Mouse (Mus musculus) embryonic facial prominence, embryonic 11.5 days (tissue): ENCODE measurements around the gene Ecsit. TPM values are rescaled to one million over a fixed set of nuclear protein-coding genes. Genes with fewer than 3 reads are reported as not detected.
A peak's percentile ranks its signal among the peaks of the same experiment; 100 is the strongest.

Experiments used
- ATAC-seq: fragments of 200-750 bp; cut with Nextera tagmentation; replicated peaks from 2 replicates; pipeline ENCODE4 v1.8.0; 2017; ENCODE audit warnings: low read depth; ENCODE audit not compliant: insufficient number of reproducible peaks, low FRiP score, low TSS enrichment
- DNase-seq: peaks from one replicate; pipeline ENCODE4 v3.0.0-alpha.2; 2015; ENCODE audit warnings: low spot score
- H3K27ac ChIP-seq: fragments of 300-500 bp; sonication (generic); replicated peaks from 2 replicates; pipeline ENCODE4 v1.5.1; 2014; ENCODE audit warnings: mild to moderate bottlenecking, low read depth, low read length, control low read depth
- H3K27me3 ChIP-seq: fragments of 300-500 bp; sonication (generic); 2 replicates; pipeline ENCODE4 v1.6.1; 2014; ENCODE audit warnings: mild to moderate bottlenecking, low read length, moderate library complexity, mixed read lengths; ENCODE audit not compliant: control insufficient read depth, insufficient read depth
- H3K36me3 ChIP-seq: fragments of 300-500 bp; sonication (generic); replicated peaks from 2 replicates; pipeline ENCODE4 v1.6.1; 2014; ENCODE audit warnings: low read depth, mild to moderate bottlenecking, low read length, moderate library complexity, mixed read lengths; ENCODE audit not compliant: control insufficient read depth, insufficient read depth
- H3K4me1 ChIP-seq: fragments of 300-500 bp; sonication (generic); 2 replicates; pipeline ENCODE4 v1.6.1; 2014; ENCODE audit warnings: low read length, mixed read lengths; ENCODE audit not compliant: control insufficient read depth, insufficient read depth
- H3K4me2 ChIP-seq: fragments of 300-500 bp; sonication (generic); 2 replicates; pipeline ENCODE4 v1.6.1; 2014; ENCODE audit warnings: low read depth, mild to moderate bottlenecking, control low read depth, low read length, moderate library complexity
- H3K4me3 ChIP-seq: fragments of 300-500 bp; sonication (generic); 2 replicates; pipeline ENCODE4 v1.5.1; 2014; ENCODE audit warnings: low read depth, low read length, control low read depth
- H3K9ac ChIP-seq: fragments of 300-500 bp; sonication (generic); replicated peaks from 2 replicates; pipeline ENCODE4 v1.6.1; 2014; ENCODE audit warnings: mild to moderate bottlenecking, control low read depth, low read length
- H3K9me3 ChIP-seq: fragments of 300-500 bp; sonication (generic); replicated peaks from 2 replicates; pipeline ENCODE4 v1.6.1; 2016; ENCODE audit warnings: mild to moderate bottlenecking, low read length, inconsistent platforms, mixed read lengths; ENCODE audit not compliant: control insufficient read depth
- WGBS: fragments of 180-500 bp; shearing (Covaris S2); extraction: QIAGEN DNeasy Blood & Tissue Kit; methylation state at CpG from one replicate; pipeline ENCODE4 v1.1.7; 2014; 5-methylcytosine and 5-hydroxymethylcytosine counted together
- polyA plus RNA-seq: library from polyadenylated mRNA; unstranded; fragments of >200 nt; fragmentation: Nextera tagmentation; extraction: Ambion mirVana; gene quantifications from 2 replicates; pipeline ENCODE4 v1.2.1, GENCODE M21; 2014

The Ecsit gene
- polyA plus RNA-seq, 1 experiment from 2014 or later: 26.6 TPM

GRCm38 (mm10) chr9:22122005-22122404 is 36.8 kb upstream of the Ecsit start:
- H3K27me3 ChIP-seq: no peaks in the 10 kb centered on the region
- no peak overlapping the region for H3K4me3 ChIP-seq
- H3K27ac ChIP-seq: no peak overlapping the region
- no peak for ATAC-seq
- no peaks in the 10 kb centered on the region for H3K4me1 ChIP-seq
- H3K4me2 ChIP-seq: no peak overlapping the region
- no peaks in the 10 kb centered on the region for H3K36me3 ChIP-seq
- DNase-seq: no peak
- H3K9ac ChIP-seq: no peak overlapping the region
- WGBS: 88% methylated on average over 3 of the region's 3 CpGs
- no peaks in the 10 kb centered on the region for H3K9me3 ChIP-seq

GRCm38 (mm10) chr9:22121545-22121944 is 36.3 kb upstream of the Ecsit start:
- H3K4me2 ChIP-seq: no peak overlapping the region
- DNase-seq (no peak), ATAC-seq (no peak)

GRCm38 (mm10) chr9:22119543-22119942 is 34.3 kb upstream of the Ecsit start:
- H3K27me3 ChIP-seq: no peaks in the 10 kb centered on the region
- H3K9me3 ChIP-seq: no peaks in the 10 kb centered on the region
- no peaks in the 10 kb centered on the region for H3K36me3 ChIP-seq
- no peak overlapping the region for H3K9ac ChIP-seq
- no peak for DNase-seq
- 93% methylated on average over 4 of the region's 4 CpGs for WGBS
- H3K4me2 ChIP-seq: no peak overlapping the region
- H3K27ac ChIP-seq: no peak overlapping the region
- no peak overlapping the region for H3K4me3 ChIP-seq
- ATAC-seq: no peak
- no peaks in the 10 kb centered on the region for H3K4me1 ChIP-seq

More at GRCm38 (mm10) chr9:22121545-22121944, 36.3 kb upstream of the Ecsit start:
- H3K4me3 ChIP-seq: no peak overlapping the region
- H3K9me3 ChIP-seq: no peaks in the 10 kb centered on the region
- no peaks in the 10 kb centered on the region for H3K4me1 ChIP-seq
- no peaks in the 10 kb centered on the region for H3K27me3 ChIP-seq
- no peak overlapping the region for H3K27ac ChIP-seq
- no peaks in the 10 kb centered on the region for H3K36me3 ChIP-seq
- no peak overlapping the region for H3K9ac ChIP-seq

GRCm38 (mm10) chr9:22117754-22118456 is 32.7 kb upstream of the Ecsit start:
- Histone ChIP-seq H3K9ac (no peak overlapping the region), H3K27me3 (no peaks in the 10 kb centered on the region), H3K36me3 (no peaks in the 10 kb centered on the region; the same call in 1 of the 2 replicates), H3K4me3 (no peak overlapping the region), H3K9me3 (no peaks in the 10 kb centered on the region), H3K27ac (no peak overlapping the region), H3K4me1 (no peaks in the 10 kb centered on the region), H3K4me2 (peak overlapping the region; percentile 54)
- WGBS: 39% methylated on average over 10 of the region's 10 CpGs
- ATAC-seq: no peak
- DNase-seq: peak; percentile 70

GRCm38 (mm10) chr9:22116740-22117426 is 31.6 kb upstream of the Ecsit start, which contains the start of gene Elof1:
Gene Elof1 (minus strand): TSS chr9:22117172.
- DNase-seq (peak; percentile 99), ATAC-seq (peak; percentile 93)
- Histone ChIP-seq H3K9ac (peak within 1 kb of the TSS; percentile 93), H3K4me2 (peak within 1 kb of the TSS; percentile 76), H3K27me3 (no peaks in the 10 kb centered on the region), H3K4me3 (peak within 1 kb of the TSS; percentile 89), H3K4me1 (no peaks in the 10 kb centered on the region), H3K9me3 (no peaks in the 10 kb centered on the region), H3K27ac (peak within 1 kb of the TSS; percentile 56; the same call in 1 of the 2 replicates), H3K36me3 (peaks cover 4% of the 10 kb centered on the region; the same call in 1 of the 2 replicates)
- under 1% methylated on average over 52 of the region's 52 CpGs for WGBS

- no peaks in the 10 kb centered on the region for H3K27me3 ChIP-seq
- H3K4me3 ChIP-seq: peak overlapping the region; percentile 89
- H3K9me3 ChIP-seq: no peaks in the 10 kb centered on the region
- H3K27ac ChIP-seq: no peak overlapping the region
- H3K4me1 ChIP-seq: no peaks in the 10 kb centered on the region
- H3K9ac ChIP-seq: peak overlapping the region; percentile 93
- peak overlapping the region; percentile 76 for H3K4me2 ChIP-seq
- ATAC-seq (no peak), DNase-seq (peak; percentile 8)
- peaks cover 4% of the 10 kb centered on the region; the same call in 1 of the 2 replicates for H3K36me3 ChIP-seq
- 43% methylated on average over 15 of the region's 15 CpGs for WGBS
Measured at GRCm38 (mm10) chr9:22116086-22116485, 30.8 kb upstream of the Ecsit start.

- peak overlapping the region; percentile 76 for H3K4me2 ChIP-seq
- DNase-seq: no peak
- no peaks in the 10 kb centered on the region for H3K27me3 ChIP-seq
- peaks cover 4% of the 10 kb centered on the region; the same call in 1 of the 2 replicates for H3K36me3 ChIP-seq
- no peaks in the 10 kb centered on the region for H3K4me1 ChIP-seq
- peak overlapping the region; percentile 89 for H3K4me3 ChIP-seq
- H3K9me3 ChIP-seq: no peaks in the 10 kb centered on the region
- 93% methylated on average over 4 of the region's 4 CpGs for WGBS
- ATAC-seq: no peak
- H3K9ac ChIP-seq: peak overlapping the region; percentile 93
- no peak overlapping the region for H3K27ac ChIP-seq
Measured at GRCm38 (mm10) chr9:22115635-22116034, 30.4 kb upstream of the Ecsit start.

GRCm38 (mm10) chr9:22108194-22108593 is 23.0 kb upstream of the Ecsit start:
- H3K4me3 ChIP-seq: no peak overlapping the region
- no peak for ATAC-seq
- 94% methylated on average over 9 of the region's 9 CpGs for WGBS
- H3K27me3 ChIP-seq: no peaks in the 10 kb centered on the region
- H3K27ac ChIP-seq: no peak overlapping the region
- no peak overlapping the region for H3K4me2 ChIP-seq
- DNase-seq: no peak
- peaks cover 4% of the 10 kb centered on the region; the same call in 1 of the 2 replicates for H3K36me3 ChIP-seq
- H3K4me1 ChIP-seq: no peaks in the 10 kb centered on the region
- no peak overlapping the region for H3K9ac ChIP-seq
- no peaks in the 10 kb centered on the region for H3K9me3 ChIP-seq
